Mouse (Mus musculus) heart, adult 2 months (tissue): ENCODE results near the gene Brk1.
A peak's percentile ranks its signal among the peaks of the same experiment; 100 is the strongest.

ENCODE experiments used
- CTCF ChIP-seq: fragments of 200-600 bp; IDR thresholded peaks from 2 replicates; pipeline ENCODE4 v1.8.1; 2022; ENCODE audit warnings: antibody characterized with exemption, mild to moderate bottlenecking, moderate library complexity
- EP300 ChIP-seq: fragments of 200-500 bp; IDR thresholded peaks from 2 replicates; pipeline ENCODE4 v1.6.1; 2011; ENCODE audit warnings: low read depth, low read length, control low read depth; ENCODE audit not compliant: insufficient read depth
- POLR2A ChIP-seq: fragments of 200-500 bp; IDR thresholded peaks from 2 replicates; pipeline ENCODE4 v1.6.1; 2011; ENCODE audit warnings: mild to moderate bottlenecking, low read depth, low read length, control low read depth; ENCODE audit not compliant: insufficient read depth

- TF ChIP-seq POLR2A, result no peak; the same call in 1 of the 2 replicates
- 0 out of 2 replicates have a peak, but pooled peaks have one; percentile 20 for TF ChIP-seq EP300
- no peak for TF ChIP-seq CTCF
These were observed 18.8 kb downstream of the Brk1 start for GRCm38 (mm10) chr6:113623386-113623785.
